Mouse (Mus musculus) stomach, embryonic 16.5 days (tissue): ENCODE measurements around the gene Atp6v1g1. TPM values are rescaled to one million over a fixed set of nuclear protein-coding genes. Genes with fewer than 3 reads are reported as not detected.

Experiments
- ATAC-seq: fragments of 200-750 bp; cut with Nextera tagmentation; 2 replicates; pipeline ENCODE4 v1.8.0; 2017; ENCODE audit warnings: moderate number of reproducible peaks, moderate TSS enrichment; ENCODE audit not compliant: insufficient read depth, low FRiP score
- H3K27ac ChIP-seq: fragments of 300-500 bp; sonication (generic); 2 replicates; pipeline ENCODE4 v1.5.1; 2014; ENCODE audit warnings: low read length
- H3K27me3 ChIP-seq: fragments of 300-500 bp; sonication (generic); 2 replicates; pipeline ENCODE4 v1.6.1; 2014; ENCODE audit warnings: low read length, control low read depth, mixed read lengths; ENCODE audit not compliant: control insufficient read depth, insufficient read depth
- H3K36me3 ChIP-seq: fragments of 300-500 bp; sonication (generic); 2 replicates; pipeline ENCODE4 v1.6.1; 2014; ENCODE audit warnings: low read length; ENCODE audit not compliant: control insufficient read depth, insufficient read depth
- H3K4me1 ChIP-seq: fragments of 300-500 bp; sonication (generic); 2 replicates; pipeline ENCODE4 v1.6.1; 2014; ENCODE audit warnings: low read length, control low read depth, mixed read lengths; ENCODE audit not compliant: control insufficient read depth, insufficient read depth
- H3K4me2 ChIP-seq: fragments of 300-500 bp; sonication (generic); 2 replicates; pipeline ENCODE4 v1.6.1; 2014; ENCODE audit warnings: low read depth, low read length, mixed read lengths
- H3K4me3 ChIP-seq: fragments of 300-500 bp; sonication (generic); replicated peaks from 2 replicates; pipeline ENCODE4 v1.5.1; 2014; ENCODE audit warnings: mild to moderate bottlenecking, low read length
- H3K9ac ChIP-seq: fragments of 300-500 bp; sonication (generic); 2 replicates; pipeline ENCODE4 v1.6.1; 2014; ENCODE audit warnings: low read length
- H3K9me3 ChIP-seq: fragments of 300-500 bp; sonication (generic); replicated peaks from 2 replicates; pipeline ENCODE4 v1.6.1; 2016; ENCODE audit warnings: low read length, control low read depth; ENCODE audit not compliant: control insufficient read depth
- WGBS: fragments of 180-500 bp; shearing (Covaris S2); extraction: QIAGEN DNeasy Blood & Tissue Kit; methylation state at CpG from one replicate; pipeline ENCODE4 v1.1.7; 2014; 5-methylcytosine and 5-hydroxymethylcytosine counted together
- polyA plus RNA-seq: library from polyadenylated mRNA; unstranded; fragments of >200 nt; fragmentation: Nextera tagmentation; extraction: Ambion mirVana; gene quantifications from 2 replicates; pipeline ENCODE4 v1.2.1, GENCODE M21; 2015

The Atp6v1g1 gene
- polyA plus RNA-seq, 1 experiment from 2014 or later, result 277 TPM

DNA sequence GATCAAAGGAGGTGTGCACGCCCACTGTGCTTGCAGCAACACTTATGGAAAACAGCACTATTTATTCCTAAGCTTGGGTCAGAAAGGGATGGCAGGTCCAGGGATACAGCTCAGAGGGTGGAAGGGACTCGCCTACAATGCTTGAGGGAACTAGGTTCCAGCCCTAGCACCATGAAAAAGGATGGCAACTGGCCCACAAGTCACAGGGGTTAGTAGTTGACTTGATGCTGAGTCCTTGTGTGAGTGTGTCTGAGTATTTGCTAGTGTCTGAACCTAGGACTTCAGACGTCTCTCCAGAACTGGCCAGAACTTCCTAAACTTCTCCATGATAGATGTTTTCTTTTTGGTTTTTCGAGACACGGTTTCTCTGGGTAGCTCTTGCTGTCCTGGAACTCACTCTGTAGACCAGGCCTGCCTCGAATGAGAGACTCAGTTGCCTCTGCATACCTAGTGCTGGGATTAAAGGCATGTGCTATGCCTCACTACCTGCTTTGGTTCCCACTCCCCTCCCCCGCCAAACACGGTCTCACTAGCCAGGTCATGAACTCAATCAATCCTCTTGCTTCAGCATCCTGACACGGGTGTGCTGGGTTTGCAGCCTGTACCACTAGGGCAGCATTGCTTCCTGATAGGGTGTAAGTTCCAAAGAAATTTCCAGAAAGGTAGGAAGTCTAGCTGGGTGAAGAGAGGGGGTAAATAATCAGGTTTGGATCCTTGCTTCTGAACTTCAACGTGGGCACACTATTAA, 652 bp upstream of the Atp6v1g1 start:
- peak overlapping the region; percentile 48 for H3K4me2 ChIP-seq
- H3K27ac ChIP-seq, result peak overlapping the region; percentile 43; the same call in 1 of the 2 replicates
- H3K27me3 ChIP-seq, result no peaks in the 10 kb centered on the region
- peak overlapping the region; percentile 51; the same call in 1 of the 2 replicates for H3K9ac ChIP-seq
- peaks cover 20% of the 10 kb centered on the region for H3K4me1 ChIP-seq
- peak; percentile 39 for ATAC-seq
- H3K9me3 ChIP-seq, result no peaks in the 10 kb centered on the region
- 42% methylated on average over 10 of the region's 10 CpGs for WGBS
- peaks cover 2% of the 10 kb centered on the region; the same call in 1 of the 2 replicates for H3K36me3 ChIP-seq
- H3K4me3 ChIP-seq, result peak overlapping the region; percentile 28

- no peak for ATAC-seq
Measured at GRCm38 (mm10) chr4:63545231-63545958, 823 bp downstream of the Atp6v1g1 start.

GRCm38 (mm10) chr4:63546441-63547055, 2.0 kb downstream of the Atp6v1g1 start:
- 0 out of 2 replicates have a peak overlapping the region, but pooled peaks have one; percentile 17 for H3K9ac ChIP-seq
- 64% methylated on average over 6 of the region's 6 CpGs for WGBS
- H3K36me3 ChIP-seq, result peaks cover 12% of the 10 kb centered on the region
- no peak overlapping the region; the same call in 1 of the 2 replicates for H3K27ac ChIP-seq
- no peaks in the 10 kb centered on the region for H3K9me3 ChIP-seq
- ATAC-seq, result no peak
- peak overlapping the region; percentile 79 for H3K4me3 ChIP-seq
- H3K4me1 ChIP-seq, result peaks cover 20% of the 10 kb centered on the region
- peak overlapping the region; percentile 73 for H3K4me2 ChIP-seq
- H3K27me3 ChIP-seq, result no peaks in the 10 kb centered on the region

More at GRCm38 (mm10) chr4:63545231-63545958, 823 bp downstream of the Atp6v1g1 start:
- H3K4me3 ChIP-seq, result peak overlapping the region; percentile 79
- H3K36me3 ChIP-seq, result peaks cover 9% of the 10 kb centered on the region
- H3K4me1 ChIP-seq, result peaks cover 20% of the 10 kb centered on the region
- peak overlapping the region; percentile 73 for H3K4me2 ChIP-seq
- no peaks in the 10 kb centered on the region for H3K9me3 ChIP-seq
- H3K27me3 ChIP-seq, result no peaks in the 10 kb centered on the region
- 15% methylated on average over 26 of the region's 26 CpGs for WGBS
- peak overlapping the region; percentile 80 for H3K27ac ChIP-seq
- H3K9ac ChIP-seq, result peak overlapping the region; percentile 90

DNA sequence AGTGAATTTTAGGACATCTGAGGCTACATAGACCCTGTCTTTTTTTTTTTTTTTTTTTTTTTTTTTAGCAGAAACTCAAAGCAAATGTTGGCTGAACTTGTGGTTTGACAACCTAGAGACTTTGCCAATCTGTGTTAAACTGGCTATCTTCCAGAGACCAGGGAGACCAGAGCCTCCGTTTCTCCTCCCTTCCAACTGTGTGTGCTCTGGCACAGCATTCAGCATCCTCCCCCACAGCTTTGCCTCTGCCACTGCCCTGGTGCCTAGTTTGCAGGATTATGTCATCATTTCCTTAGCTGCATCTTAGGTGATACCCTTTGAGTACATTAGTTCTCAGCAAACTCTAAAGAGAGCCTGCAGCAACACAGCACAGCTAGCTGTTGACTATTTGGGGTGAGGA, 3.2 kb downstream of the Atp6v1g1 start:
- H3K9ac ChIP-seq, result no peak overlapping the region
- no peak for ATAC-seq
- WGBS, result 61% methylated on average over 1 of the region's 1 CpGs

GRCm38 (mm10) chr4:63548491-63548890, 3.9 kb downstream of the Atp6v1g1 start:
- no peak overlapping the region for H3K4me2 ChIP-seq
- ATAC-seq, result no peak
- no peak overlapping the region for H3K27ac ChIP-seq
- H3K4me3 ChIP-seq, result no peak overlapping the region
- no peaks in the 10 kb centered on the region for H3K9me3 ChIP-seq
- WGBS, result 83% methylated on average over 3 of the region's 3 CpGs
- H3K36me3 ChIP-seq, result peaks cover 26% of the 10 kb centered on the region
- H3K9ac ChIP-seq, result no peak overlapping the region
- no peaks in the 10 kb centered on the region for H3K27me3 ChIP-seq
- peaks cover 20% of the 10 kb centered on the region for H3K4me1 ChIP-seq

More for the DNA sequence above, 3.2 kb downstream of the Atp6v1g1 start:
- no peaks in the 10 kb centered on the region for H3K27me3 ChIP-seq
- no peak overlapping the region for H3K4me2 ChIP-seq
- H3K4me3 ChIP-seq, result no peak overlapping the region
- H3K27ac ChIP-seq, result no peak overlapping the region
- H3K36me3 ChIP-seq, result peaks cover 25% of the 10 kb centered on the region
- H3K9me3 ChIP-seq, result no peaks in the 10 kb centered on the region
- peaks cover 20% of the 10 kb centered on the region for H3K4me1 ChIP-seq

GRCm38 (mm10) chr4:63550908-63551307, 6.3 kb downstream of the Atp6v1g1 start:
- H3K27me3 ChIP-seq, result no peaks in the 10 kb centered on the region
- WGBS, result 94% methylated on average over 3 of the region's 3 CpGs

GRCm38 (mm10) chr4:63552865-63553264, 8.3 kb downstream of the Atp6v1g1 start:
- Histone ChIP-seq H3K27ac (no peak overlapping the region), H3K4me2 (no peak overlapping the region), H3K9me3 (no peaks in the 10 kb centered on the region), H3K9ac (no peak overlapping the region), H3K4me3 (no peak overlapping the region), H3K36me3 (peaks cover 26% of the 10 kb centered on the region), H3K4me1 (peaks cover 7% of the 10 kb centered on the region), H3K27me3 (no peaks in the 10 kb centered on the region)
- WGBS, result 97% methylated on average over 1 of the region's 1 CpGs
- ATAC-seq, result no peak

More at GRCm38 (mm10) chr4:63550908-63551307, 6.3 kb downstream of the Atp6v1g1 start:
- peaks cover 26% of the 10 kb centered on the region for H3K36me3 ChIP-seq
- peaks cover 9% of the 10 kb centered on the region for H3K4me1 ChIP-seq
- H3K4me2 ChIP-seq, result no peak overlapping the region
- H3K27ac ChIP-seq, result no peak overlapping the region
- ATAC-seq, result no peak
- no peak overlapping the region for H3K4me3 ChIP-seq
- H3K9ac ChIP-seq, result no peak overlapping the region
- no peaks in the 10 kb centered on the region for H3K9me3 ChIP-seq

GRCm38 (mm10) chr4:63553789-63554576, 9.4 kb downstream of the Atp6v1g1 start:
- WGBS, result 67% methylated on average over 4 of the region's 4 CpGs
- ATAC-seq, result no peak
- Histone ChIP-seq H3K4me3 (no peak overlapping the region), H3K4me2 (no peak overlapping the region), H3K27ac (no peak overlapping the region), H3K4me1 (peaks cover 10% of the 10 kb centered on the region), H3K9ac (no peak overlapping the region), H3K27me3 (no peaks in the 10 kb centered on the region), H3K9me3 (no peaks in the 10 kb centered on the region), H3K36me3 (peaks cover 24% of the 10 kb centered on the region)
